Mouse (Mus musculus) forebrain, postnatal 0 days (tissue): ENCODE measurements around the gene Ptpn13. TPM values are rescaled to one million over a fixed set of nuclear protein-coding genes. Genes with fewer than 3 reads are reported as not detected.

Experiments used
- ATAC-seq: fragments of 200-750 bp; cut with Nextera tagmentation; 2 replicates; pipeline ENCODE4 v1.8.0; 2017; ENCODE audit warnings: mild to moderate bottlenecking, moderate library complexity
- DNase-seq: peaks from one replicate; pipeline ENCODE4 v3.0.0-alpha.2; 2015
- H3K27ac ChIP-seq: fragments of 300-500 bp; sonication (generic); 2 replicates; pipeline ENCODE4 v1.5.1; 2014; ENCODE audit warnings: low read depth, mild to moderate bottlenecking, antibody characterized with exemption, low read length, moderate library complexity, mixed read lengths
- H3K27me3 ChIP-seq: fragments of 300-500 bp; sonication (generic); 2 replicates; pipeline ENCODE4 v1.6.1; 2014; ENCODE audit warnings: mild to moderate bottlenecking, low read length, mixed read lengths; ENCODE audit not compliant: insufficient read depth
- H3K36me3 ChIP-seq: fragments of 300-500 bp; sonication (generic); 2 replicates; pipeline ENCODE4 v1.6.1; 2014; ENCODE audit warnings: mild to moderate bottlenecking, moderate library complexity; ENCODE audit not compliant: insufficient read depth
- H3K4me1 ChIP-seq: fragments of 300-500 bp; sonication (generic); 2 replicates; pipeline ENCODE4 v1.6.1; 2014; ENCODE audit warnings: antibody characterized with exemption; ENCODE audit not compliant: insufficient read depth
- H3K4me2 ChIP-seq: fragments of 300-500 bp; sonication (generic); 2 replicates; pipeline ENCODE4 v1.6.1; 2014; ENCODE audit warnings: low read depth, mild to moderate bottlenecking, moderate library complexity
- H3K4me3 ChIP-seq: fragments of 300-500 bp; sonication (generic); 2 replicates; pipeline ENCODE4 v1.5.1; 2014; ENCODE audit warnings: low read depth, low read length, mixed read lengths
- H3K9ac ChIP-seq: fragments of 300-500 bp; sonication (generic); 2 replicates; pipeline ENCODE4 v1.6.1; 2014; ENCODE audit warnings: mild to moderate bottlenecking
- H3K9me3 ChIP-seq: fragments of 300-500 bp; sonication (generic); 2 replicates; pipeline ENCODE4 v1.6.1; 2016; ENCODE audit warnings: low read length
- CTCF ChIP-seq: sonication (generic); IDR thresholded peaks from 2 replicates; pipeline ENCODE4 v1.5.1; 2016; ENCODE audit warnings: antibody characterized with exemption, control low read depth, low read depth
- WGBS: fragments of 180-500 bp; shearing (Covaris S2); extraction: QIAGEN DNeasy Blood & Tissue Kit; methylation state at CpG from one replicate; pipeline ENCODE4 v1.1.7; 2014; 5-methylcytosine and 5-hydroxymethylcytosine counted together
- polyA plus RNA-seq: library from polyadenylated mRNA; unstranded; fragments of >200 nt; fragmentation: Nextera tagmentation; extraction: Ambion mirVana; gene quantifications from 2 replicates; pipeline ENCODE4 v1.2.1, GENCODE M21; 2015
- total RNA-seq: library from RNA; depleted of rRNA; stranded (reverse); fragments of >200 nt; gene quantifications from 2 replicates; pipeline ENCODE4 v1.2.3, GENCODE M21; 2014

Ptpn13 gene
- total and polyA plus RNA-seq, 2 experiments from 2014 or later: 1.8 to 16.2 TPM

GRCm38 (mm10) chr5:103516555-103516954, 91.6 kb downstream of the Ptpn13 start:
- Histone ChIP-seq H3K27ac (no peak overlapping the region), H3K4me3 (no peak overlapping the region), H3K36me3 (no peaks in the 10 kb centered on the region), H3K4me1 (no peaks in the 10 kb centered on the region), H3K9me3 (no peaks in the 10 kb centered on the region), H3K9ac (no peak overlapping the region), H3K27me3 (no peaks in the 10 kb centered on the region), H3K4me2 (no peak overlapping the region)
- TF ChIP-seq CTCF: no peak
- no peak for DNase-seq
- ATAC-seq: no peak

GRCm38 (mm10) chr5:103517641-103518040, 92.6 kb downstream of the Ptpn13 start:
- no peaks in the 10 kb centered on the region for H3K27me3 ChIP-seq
- DNase-seq (no peak), ATAC-seq (no peak)
- H3K27ac ChIP-seq: no peak overlapping the region
- H3K9me3 ChIP-seq: no peaks in the 10 kb centered on the region
- WGBS: 57% methylated on average over 6 of the region's 6 CpGs
- no peak overlapping the region for H3K4me2 ChIP-seq
- no peaks in the 10 kb centered on the region for H3K36me3 ChIP-seq
- no peak for TF ChIP-seq CTCF
- no peak overlapping the region for H3K9ac ChIP-seq
- no peaks in the 10 kb centered on the region for H3K4me1 ChIP-seq
- H3K4me3 ChIP-seq: no peak overlapping the region

GRCm38 (mm10) chr5:103518797-103519468, 93.9 kb downstream of the Ptpn13 start:
- no peak for TF ChIP-seq CTCF
- Histone ChIP-seq H3K27me3 (no peaks in the 10 kb centered on the region), H3K27ac (no peak overlapping the region), H3K36me3 (no peaks in the 10 kb centered on the region), H3K9ac (no peak overlapping the region), H3K4me2 (no peak overlapping the region), H3K9me3 (no peaks in the 10 kb centered on the region), H3K4me1 (no peaks in the 10 kb centered on the region), H3K4me3 (no peak overlapping the region)
- ATAC-seq (no peak), DNase-seq (no peak)
- 79% methylated on average over 14 of the region's 14 CpGs for WGBS

GRCm38 (mm10) chr5:103522371-103522770, 97.4 kb downstream of the Ptpn13 start:
- H3K4me1 ChIP-seq: no peaks in the 10 kb centered on the region
- no peak for TF ChIP-seq CTCF
- WGBS: 84% methylated on average over 3 of the region's 3 CpGs
- H3K4me2 ChIP-seq: no peak overlapping the region
- ATAC-seq (no peak), DNase-seq (no peak)
- H3K9ac ChIP-seq: no peak overlapping the region
- no peak overlapping the region for H3K4me3 ChIP-seq
- H3K9me3 ChIP-seq: no peaks in the 10 kb centered on the region
- H3K27me3 ChIP-seq: no peaks in the 10 kb centered on the region
- no peak overlapping the region for H3K27ac ChIP-seq
- H3K36me3 ChIP-seq: no peaks in the 10 kb centered on the region

- Histone ChIP-seq H3K9ac (no peak overlapping the region), H3K4me3 (no peak overlapping the region), H3K9me3 (no peaks in the 10 kb centered on the region), H3K4me2 (no peak overlapping the region), H3K27ac (no peak overlapping the region), H3K27me3 (no peaks in the 10 kb centered on the region), H3K36me3 (no peaks in the 10 kb centered on the region), H3K4me1 (no peaks in the 10 kb centered on the region)
- no peak for ATAC-seq
- no peak for DNase-seq
- WGBS: 74% methylated on average over 20 of the region's 20 CpGs
- no peak for TF ChIP-seq CTCF
Observed at GRCm38 (mm10) chr5:103526668-103527436, 101.9 kb downstream of the Ptpn13 start.

GRCm38 (mm10) chr5:103527437-103527718, 102.4 kb downstream of the Ptpn13 start:
- Histone ChIP-seq H3K4me2 (no peak overlapping the region), H3K4me3 (no peak overlapping the region), H3K4me1 (no peaks in the 10 kb centered on the region), H3K36me3 (no peaks in the 10 kb centered on the region), H3K27me3 (no peaks in the 10 kb centered on the region), H3K9me3 (no peaks in the 10 kb centered on the region), H3K9ac (no peak overlapping the region), H3K27ac (no peak overlapping the region)
- no peak for TF ChIP-seq CTCF
- no peak for ATAC-seq
- no peak for DNase-seq
- WGBS: 60% methylated on average over 6 of the region's 6 CpGs

GRCm38 (mm10) chr5:103530214-103530613, 105.2 kb downstream of the Ptpn13 start:
- no peaks in the 10 kb centered on the region for H3K9me3 ChIP-seq
- no peak for TF ChIP-seq CTCF
- H3K36me3 ChIP-seq: no peaks in the 10 kb centered on the region
- H3K27ac ChIP-seq: no peak overlapping the region
- no peak for ATAC-seq
- H3K4me2 ChIP-seq: no peak overlapping the region
- no peak overlapping the region for H3K9ac ChIP-seq
- no peak overlapping the region for H3K4me3 ChIP-seq
- DNase-seq: no peak
- 86% methylated on average over 9 of the region's 9 CpGs for WGBS
- H3K27me3 ChIP-seq: no peaks in the 10 kb centered on the region
- H3K4me1 ChIP-seq: no peaks in the 10 kb centered on the region
